Mouse (Mus musculus): ENCODE measurements around the gene Rab11b. TPM values are rescaled to one million over a fixed set of nuclear protein-coding genes. Genes with fewer than 3 reads are reported as not detected.
A peak's percentile ranks its signal among the peaks of the same experiment; 100 is the strongest.

Rab11b gene
- total and polyA plus RNA-seq, 3 experiments, result 24.0 to 105 TPM; not detected in 1

DNA sequence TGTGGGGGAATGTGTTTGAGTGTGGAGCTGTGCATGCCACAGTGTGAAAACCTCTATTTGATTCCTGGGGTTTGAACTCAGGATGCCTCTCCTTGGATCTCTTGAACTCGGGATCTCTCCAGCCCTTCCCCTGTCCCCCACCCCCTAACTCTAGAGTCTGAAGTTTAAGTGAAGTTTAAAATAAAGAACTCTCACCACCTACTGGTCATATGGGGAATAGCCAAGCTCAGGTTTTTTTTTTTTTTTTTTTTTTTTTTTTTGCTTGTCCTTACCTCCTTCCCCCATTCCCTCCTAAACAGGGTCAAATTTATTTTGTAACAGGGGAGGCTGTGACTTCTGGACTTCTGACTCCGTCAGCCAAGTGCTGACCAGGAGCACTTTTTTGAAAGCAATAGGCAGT is 41.9 kb upstream of the Rab11b start:
- no peaks in the 10 kb centered on the region for H3K36me3 ChIP-seq (ENCODE audit: control insufficient read depth in 1 of 2, insufficient read depth in 2 of 2, low read length in 2 of 2)
- H3K9me3 ChIP-seq (replicated peaks; ENCODE audit: insufficient read depth, low read length), result no peaks in the 10 kb centered on the region
- no peak overlapping the region for H3K27ac ChIP-seq (ENCODE audit: control insufficient read depth, low read depth, low read length)
- H3K4me3 ChIP-seq (ENCODE audit: control insufficient read depth in 1 of 2, insufficient read depth in 1 of 2, low read depth in 2 of 2, low read length in 2 of 2), result no peak overlapping the region
- no peaks in the 10 kb centered on the region; a peak in 1 of 4 replicates for H3K27me3 ChIP-seq (ENCODE audit: control insufficient read depth in 1 of 2, insufficient read depth in 2 of 2, low read length in 2 of 2)
- no peaks in the 10 kb centered on the region for H3K79me2 ChIP-seq (ENCODE audit: control insufficient read depth, insufficient read depth, low read length, poor library complexity)
- no peak overlapping the region for H3K9ac ChIP-seq (ENCODE audit: control insufficient read depth, low read depth, low read length, poor library complexity, severe bottlenecking)
- no peak for DNase-seq (ENCODE audit: low read depth, low spot score)
- TF ChIP-seq POLR2AphosphoS5 (IDR thresholded peaks at IDR 0.05; ENCODE audit: borderline replicate concordance, low read depth, low read length), result no peak
- peak; percentile 53 for TF ChIP-seq SMC3 (IDR thresholded peaks at IDR 0.05; ENCODE audit: low read depth, low read length)
- TF ChIP-seq CTCF (IDR thresholded peaks at IDR 0.05 in 2 of 3, conservative IDR thresholded peaks at IDR 0.05 in 1 of 3; ENCODE audit: control insufficient read depth in 1 of 3, insufficient read depth in 1 of 3, low read depth in 2 of 3, low read length in 3 of 3, poor library complexity in 1 of 3, severe bottlenecking in 1 of 3), result peak in 2 of 3 experiments; percentile 47 to 50; a peak in 4 of 6 replicates
- peak; percentile 60 for TF ChIP-seq RAD21 (IDR thresholded peaks at IDR 0.05; ENCODE audit: low read depth, low read length)
- TF ChIP-seq ZC3H11A (IDR thresholded peaks at IDR 0.05; ENCODE audit: low read depth, low read length), result peak; percentile 34
- H3K4me1 ChIP-seq (ENCODE audit: control insufficient read depth in 1 of 2, insufficient read depth in 2 of 2, low read length in 2 of 2), result peaks cover 0 to 4% of the 10 kb centered on the region in 2 experiments; a peak in 1 of 4 replicates

DNA sequence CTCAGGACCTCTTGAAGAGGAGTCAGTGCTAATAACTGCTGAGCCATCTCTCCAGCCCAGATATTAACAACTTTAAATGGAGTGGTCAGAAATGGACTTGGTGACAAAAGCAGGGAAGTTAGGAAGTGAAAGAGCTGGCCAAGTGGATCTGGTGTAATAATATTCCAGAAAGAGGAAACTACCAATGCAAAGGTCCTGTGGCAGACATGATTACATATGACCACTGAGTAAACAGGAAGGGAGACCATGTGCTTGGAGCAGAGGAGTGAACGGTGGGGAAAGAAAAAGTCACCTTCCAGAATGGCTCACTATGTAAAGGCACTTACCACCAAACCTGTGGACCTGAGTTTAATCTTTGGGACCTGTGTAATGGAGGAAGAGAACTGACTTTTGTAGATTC is 38.9 kb upstream of the Rab11b start:
- TF ChIP-seq TBP (IDR thresholded peaks at IDR 0.05; ENCODE audit: low read depth, low read length) (no peak), MYC (IDR thresholded peaks at IDR 0.05; ENCODE audit: low read depth, low read length) (no peak), CHD2 (IDR thresholded peaks at IDR 0.05; ENCODE audit: low read length) (no peak), CTCF (IDR thresholded peaks at IDR 0.05 in 2 of 3, conservative IDR thresholded peaks at IDR 0.05 in 1 of 3; ENCODE audit: control insufficient read depth in 1 of 3, insufficient read depth in 1 of 3, low read depth in 2 of 3, low read length in 3 of 3, poor library complexity in 1 of 3, severe bottlenecking in 1 of 3) (no peak), ZKSCAN1 (IDR thresholded peaks at IDR 0.05; ENCODE audit: low read depth, low read length) (no peak), EP300 (IDR thresholded peaks at IDR 0.05; ENCODE audit: low read depth in 1 of 2, low read length in 2 of 2) (no peak), ZC3H11A (IDR thresholded peaks at IDR 0.05; ENCODE audit: low read depth, low read length) (no peak), POLR2AphosphoS2 (IDR thresholded peaks at IDR 0.05; ENCODE audit: low read length) (no peak)
- no peaks in the 10 kb centered on the region for H3K9me3 ChIP-seq (replicated peaks; ENCODE audit: insufficient read depth, low read length)
- no peaks in the 10 kb centered on the region for H3K79me2 ChIP-seq (ENCODE audit: control insufficient read depth, insufficient read depth, low read length, poor library complexity)
- H3K36me3 ChIP-seq (ENCODE audit: control insufficient read depth in 1 of 2, insufficient read depth in 2 of 2, low read length in 2 of 2), result no peaks in the 10 kb centered on the region
- 0 out of 4 replicates have a peak, but pooled peaks cover 0 to 1% of the 10 kb centered on the region in 2 experiments for H3K4me1 ChIP-seq (ENCODE audit: control insufficient read depth in 1 of 2, insufficient read depth in 2 of 2, low read length in 2 of 2)
- H3K27me3 ChIP-seq (ENCODE audit: control insufficient read depth in 1 of 2, insufficient read depth in 2 of 2, low read length in 2 of 2), result no peaks in the 10 kb centered on the region
- H3K9ac ChIP-seq (ENCODE audit: control insufficient read depth, low read depth, low read length, poor library complexity, severe bottlenecking), result no peak overlapping the region
- no peak overlapping the region for H3K4me3 ChIP-seq (ENCODE audit: control insufficient read depth in 1 of 2, insufficient read depth in 1 of 2, low read depth in 2 of 2, low read length in 2 of 2)
- H3K27ac ChIP-seq (ENCODE audit: control insufficient read depth, low read depth, low read length), result no peak overlapping the region
- no peak for DNase-seq (ENCODE audit: low read depth, low spot score)

DNA sequence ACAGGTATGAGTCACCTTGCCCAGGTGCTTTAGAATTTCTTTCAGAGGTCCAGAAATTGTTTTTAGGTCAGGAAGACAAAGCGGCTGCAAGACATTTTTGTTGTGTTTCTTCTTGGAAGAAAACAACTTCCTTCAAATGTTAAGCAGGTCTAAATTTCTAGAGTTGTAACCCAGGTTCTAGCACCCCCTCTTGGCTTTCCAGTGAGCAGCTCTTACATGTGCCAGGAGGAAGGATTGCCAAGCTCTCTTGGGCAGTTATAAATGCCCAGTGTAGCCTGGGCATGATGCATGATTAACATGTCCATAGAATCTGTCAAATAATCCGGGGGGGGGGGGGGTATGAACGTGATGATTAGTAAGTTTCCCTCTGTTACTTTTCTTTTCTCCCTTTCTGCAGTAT is 38.0 kb upstream of the Rab11b start:
- H3K27ac ChIP-seq (ENCODE audit: control insufficient read depth, low read depth, low read length), result no peak overlapping the region
- no peak for DNase-seq (ENCODE audit: low read depth, low spot score)
- H3K9ac ChIP-seq (ENCODE audit: control insufficient read depth, low read depth, low read length, poor library complexity, severe bottlenecking), result no peak overlapping the region
- no peaks in the 10 kb centered on the region for H3K79me2 ChIP-seq (ENCODE audit: control insufficient read depth, insufficient read depth, low read length, poor library complexity)
- H3K36me3 ChIP-seq (ENCODE audit: control insufficient read depth in 1 of 2, insufficient read depth in 2 of 2, low read length in 2 of 2), result no peaks in the 10 kb centered on the region
- H3K9me3 ChIP-seq (replicated peaks; ENCODE audit: insufficient read depth, low read length), result no peaks in the 10 kb centered on the region
- H3K4me3 ChIP-seq (ENCODE audit: control insufficient read depth in 1 of 2, insufficient read depth in 1 of 2, low read depth in 2 of 2, low read length in 2 of 2), result no peak overlapping the region
- TF ChIP-seq GATA1 (IDR thresholded peaks at IDR 0.05; ENCODE audit: low read depth, low read length) (no peak), RAD21 (IDR thresholded peaks at IDR 0.05; ENCODE audit: low read depth, low read length) (peak; percentile 52), NELFE (IDR thresholded peaks at IDR 0.05; ENCODE audit: low read depth, low read length) (no peak), ZNF384 (IDR thresholded peaks at IDR 0.05; ENCODE audit: low read depth, low read length) (no peak), ZC3H11A (IDR thresholded peaks at IDR 0.05; ENCODE audit: low read depth, low read length) (peak; percentile 21; the same call in 1 of the 2 replicates), ETS1 (IDR thresholded peaks at IDR 0.05; ENCODE audit: low read depth, low read length) (no peak), GABPA (IDR thresholded peaks at IDR 0.05; ENCODE audit: low read depth, low read length) (no peak), ZKSCAN1 (IDR thresholded peaks at IDR 0.05; ENCODE audit: low read depth, low read length) (no peak), CTCF (IDR thresholded peaks at IDR 0.05 in 2 of 3, conservative IDR thresholded peaks at IDR 0.05 in 1 of 3; ENCODE audit: control insufficient read depth in 1 of 3, insufficient read depth in 1 of 3, low read depth in 2 of 3, low read length in 3 of 3, poor library complexity in 1 of 3, severe bottlenecking in 1 of 3) (peak in 2 of 3 experiments; percentile 16 to 38; a peak in 3 of 6 replicates), SMC3 (IDR thresholded peaks at IDR 0.05; ENCODE audit: low read depth, low read length) (peak; percentile 48)
- no peaks in the 10 kb centered on the region for H3K27me3 ChIP-seq (ENCODE audit: control insufficient read depth in 1 of 2, insufficient read depth in 2 of 2, low read length in 2 of 2)
- H3K4me1 ChIP-seq (ENCODE audit: control insufficient read depth in 1 of 2, insufficient read depth in 2 of 2, low read length in 2 of 2), result no peaks in the 10 kb centered on the region; a peak in 1 of 4 replicates
